Mouse (Mus musculus) liver, adult 2 months (tissue): ENCODE data around the gene Il10rb.

Experiments
- CTCF ChIP-seq: fragments of 200-500 bp; IDR thresholded peaks from 2 replicates; pipeline ENCODE4 v1.5.1; 2011; ENCODE audit warnings: low read depth, low read length, control low read depth
- POLR2A ChIP-seq: fragments of 200-500 bp; IDR thresholded peaks from 2 replicates; pipeline ENCODE4 v1.6.1; 2011; ENCODE audit warnings: low read length, control low read depth; ENCODE audit not compliant: insufficient read depth; ENCODE audit errors: extremely low read depth

DNA sequence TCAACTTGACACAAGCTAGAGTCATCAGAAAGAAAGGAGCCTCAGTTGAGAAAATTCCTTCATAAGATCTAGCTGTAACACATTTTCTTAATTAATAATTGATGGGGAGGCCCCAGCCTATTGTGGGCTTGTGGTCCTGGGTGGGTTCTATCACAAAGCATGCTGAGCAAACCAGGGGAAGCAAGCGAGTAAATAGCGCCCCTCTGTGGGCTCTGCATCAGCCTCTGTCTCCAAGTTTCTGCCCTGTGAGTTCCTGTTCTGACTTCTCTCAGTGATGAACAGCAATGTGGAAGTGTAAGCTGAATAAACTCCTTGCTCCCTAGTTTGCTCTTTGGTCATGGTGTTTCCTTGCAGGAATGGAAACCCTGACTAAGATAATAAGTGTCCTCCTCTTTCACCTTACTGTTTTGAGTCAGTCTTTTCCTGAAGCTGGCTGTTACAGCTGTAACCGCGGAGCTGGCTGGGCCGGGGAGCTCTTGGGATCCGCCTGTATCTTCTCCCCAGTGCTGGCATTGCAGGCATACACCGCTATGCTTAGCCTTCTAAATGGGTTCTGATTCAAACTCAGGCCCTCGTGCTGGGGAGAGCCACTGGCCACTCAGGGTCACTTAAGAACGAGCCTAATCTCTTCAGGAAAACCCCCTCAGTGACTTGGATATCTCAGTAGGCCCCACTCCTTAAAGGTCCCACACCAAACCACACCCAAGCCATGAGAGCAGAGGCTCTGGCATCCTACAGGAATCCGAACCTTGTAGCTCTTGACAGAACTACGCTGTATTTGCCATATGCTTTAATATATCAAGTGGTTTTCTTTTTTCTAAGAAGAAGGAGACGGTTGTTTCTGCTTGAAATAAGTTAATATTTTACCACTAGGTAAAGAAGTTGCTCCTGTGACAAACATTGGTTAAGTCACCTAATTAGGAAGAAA lies 44.4 kb downstream of the Il10rb start:
- TF ChIP-seq CTCF (no peak), POLR2A (no peak)
